Mouse (Mus musculus) embryonic facial prominence, embryonic 14.5 days (tissue): ENCODE measurements around the gene Tanc2. TPM values are rescaled to one million over a fixed set of nuclear protein-coding genes. Genes with fewer than 3 reads are reported as not detected.

Experiments used
- ATAC-seq: fragments of 200-750 bp; cut with Nextera tagmentation; 2 replicates; pipeline ENCODE4 v1.8.0; 2017; ENCODE audit warnings: low read depth, moderate number of reproducible peaks, moderate TSS enrichment
- DNase-seq: peaks from one replicate; pipeline ENCODE4 v3.0.0-alpha.2; 2015; ENCODE audit warnings: low spot score
- H3K27ac ChIP-seq: fragments of 300-500 bp; sonication (generic); replicated peaks from 2 replicates; pipeline ENCODE4 v1.5.1; 2014; ENCODE audit warnings: low read depth, mild to moderate bottlenecking, low read length, moderate library complexity
- H3K27me3 ChIP-seq: fragments of 300-500 bp; sonication (generic); replicated peaks from 2 replicates; pipeline ENCODE4 v1.6.1; 2014; ENCODE audit warnings: low read length; ENCODE audit not compliant: control insufficient read depth, insufficient read depth
- H3K36me3 ChIP-seq: fragments of 300-500 bp; sonication (generic); 2 replicates; pipeline ENCODE4 v1.6.1; 2014; ENCODE audit warnings: low read length, mixed read lengths; ENCODE audit not compliant: control insufficient read depth, insufficient read depth
- H3K4me1 ChIP-seq: fragments of 300-500 bp; sonication (generic); 2 replicates; pipeline ENCODE4 v1.6.1; 2014; ENCODE audit warnings: antibody characterized with exemption, low read length; ENCODE audit not compliant: control insufficient read depth, insufficient read depth
- H3K4me2 ChIP-seq: fragments of 300-500 bp; sonication (generic); 2 replicates; pipeline ENCODE4 v1.6.1; 2014; ENCODE audit warnings: low read depth, mild to moderate bottlenecking, low read length, moderate library complexity, mixed read lengths
- H3K4me3 ChIP-seq: fragments of 300-500 bp; sonication (generic); 2 replicates; pipeline ENCODE4 v1.5.1; 2014; ENCODE audit warnings: low read depth, mild to moderate bottlenecking, low read length
- H3K9ac ChIP-seq: fragments of 300-500 bp; sonication (generic); 2 replicates; pipeline ENCODE4 v1.6.1; 2014; ENCODE audit warnings: low read depth, mild to moderate bottlenecking, low read length, moderate library complexity, mixed read lengths
- H3K9me3 ChIP-seq: fragments of 300-500 bp; sonication (generic); 2 replicates; pipeline ENCODE4 v1.6.1; 2016; ENCODE audit warnings: low read length; ENCODE audit not compliant: control insufficient read depth
- WGBS: fragments of 180-500 bp; shearing (Covaris S2); extraction: QIAGEN DNeasy Blood & Tissue Kit; methylation state at CpG from one replicate; pipeline ENCODE4 v1.1.7; 2014; 5-methylcytosine and 5-hydroxymethylcytosine counted together
- polyA plus RNA-seq: library from polyadenylated mRNA; unstranded; fragments of >200 nt; fragmentation: Nextera tagmentation; extraction: Ambion mirVana; gene quantifications from 2 replicates; pipeline ENCODE4 v1.2.1, GENCODE M21; 2014

The Tanc2 gene
- polyA plus RNA-seq, 1 experiment from 2014 or later = 13.7 TPM

DNA sequence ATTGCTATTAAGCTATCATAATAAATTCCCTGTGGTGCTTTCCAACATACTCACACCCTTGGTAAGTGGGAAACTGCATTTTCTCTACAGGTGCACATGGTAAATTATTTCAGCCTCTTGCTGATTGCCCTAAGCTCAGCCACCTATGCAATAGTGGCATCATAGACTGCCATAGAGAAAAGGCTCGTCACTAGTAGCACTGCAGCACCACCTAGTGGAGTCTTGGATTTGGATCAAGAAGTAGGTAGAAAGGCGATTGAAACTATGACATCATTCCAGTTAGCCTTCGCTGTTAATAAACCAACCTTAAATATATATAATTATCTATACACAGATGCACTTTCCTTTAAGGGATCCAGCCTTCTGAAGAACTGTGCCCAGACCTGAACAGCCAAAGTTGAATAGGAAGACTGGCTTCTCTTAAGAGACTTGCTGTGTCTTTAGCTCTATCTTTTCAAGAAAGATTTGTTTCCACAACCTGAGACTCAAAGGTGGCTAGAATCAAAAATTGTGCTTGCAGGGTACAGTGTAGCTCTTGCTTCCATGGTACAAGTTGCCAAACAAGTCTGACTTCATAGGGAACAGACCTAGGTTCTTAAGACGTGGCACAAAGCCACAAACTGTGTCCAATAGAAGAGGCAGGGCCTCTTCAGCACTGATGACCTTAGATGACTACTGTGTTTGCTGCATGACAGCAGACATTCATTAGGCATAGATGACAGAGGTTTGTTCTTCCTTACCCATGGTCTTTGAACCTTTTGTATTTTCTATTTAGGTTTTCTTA lies 322.0 kb downstream of the Tanc2 start:
- H3K4me3 ChIP-seq = no peak overlapping the region
- 32% methylated on average over 4 of the region's 4 CpGs for WGBS
- DNase-seq (peak; percentile 91), ATAC-seq (peak; percentile 57)
- no peak overlapping the region for H3K4me2 ChIP-seq
- no peak overlapping the region for H3K9ac ChIP-seq
- no peaks in the 10 kb centered on the region for H3K4me1 ChIP-seq
- no peaks in the 10 kb centered on the region for H3K27me3 ChIP-seq
- no peaks in the 10 kb centered on the region for H3K9me3 ChIP-seq
- H3K36me3 ChIP-seq = peaks cover 31% of the 10 kb centered on the region; the same call in 1 of the 2 replicates
- no peak overlapping the region for H3K27ac ChIP-seq

DNA sequence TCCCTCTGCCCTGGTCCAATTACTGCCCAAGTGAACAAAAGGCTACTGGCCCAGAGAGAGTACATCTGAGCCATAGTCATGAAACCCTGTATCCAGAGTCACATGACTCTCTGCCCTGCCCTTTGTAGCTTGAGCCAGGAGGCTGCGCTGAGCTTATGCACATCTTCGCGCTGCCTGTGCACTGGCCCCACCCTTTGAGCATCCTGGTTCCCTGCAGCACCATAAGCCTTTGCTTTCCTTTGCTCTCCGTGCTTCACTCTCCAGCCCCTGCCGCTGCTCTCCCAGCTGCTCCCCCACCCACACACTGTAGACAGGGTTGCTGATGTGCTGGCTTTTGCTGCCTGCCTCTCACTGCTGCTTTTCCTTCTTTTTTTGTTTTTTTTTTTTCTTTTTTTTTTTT lies 323.8 kb downstream of the Tanc2 start:
- Histone ChIP-seq H3K4me1 (no peaks in the 10 kb centered on the region), H3K9me3 (no peaks in the 10 kb centered on the region), H3K4me3 (no peak overlapping the region), H3K36me3 (peaks cover 36% of the 10 kb centered on the region; the same call in 1 of the 2 replicates), H3K9ac (no peak overlapping the region), H3K27me3 (no peaks in the 10 kb centered on the region), H3K4me2 (no peak overlapping the region), H3K27ac (no peak overlapping the region)
- no peak for ATAC-seq
- no peak for DNase-seq
- 66% methylated on average over 5 of the region's 5 CpGs for WGBS

GRCm38 (mm10) chr11:105920098-105920785 lies 330.5 kb downstream of the Tanc2 start:
- Histone ChIP-seq H3K4me1 (no peaks in the 10 kb centered on the region), H3K36me3 (peaks cover 62% of the 10 kb centered on the region), H3K27me3 (no peaks in the 10 kb centered on the region), H3K4me3 (no peak overlapping the region), H3K9me3 (no peaks in the 10 kb centered on the region), H3K27ac (no peak overlapping the region), H3K9ac (no peak overlapping the region), H3K4me2 (no peak overlapping the region)
- ATAC-seq (no peak), DNase-seq (no peak)
- WGBS = 82% methylated on average over 3 of the region's 3 CpGs

DNA sequence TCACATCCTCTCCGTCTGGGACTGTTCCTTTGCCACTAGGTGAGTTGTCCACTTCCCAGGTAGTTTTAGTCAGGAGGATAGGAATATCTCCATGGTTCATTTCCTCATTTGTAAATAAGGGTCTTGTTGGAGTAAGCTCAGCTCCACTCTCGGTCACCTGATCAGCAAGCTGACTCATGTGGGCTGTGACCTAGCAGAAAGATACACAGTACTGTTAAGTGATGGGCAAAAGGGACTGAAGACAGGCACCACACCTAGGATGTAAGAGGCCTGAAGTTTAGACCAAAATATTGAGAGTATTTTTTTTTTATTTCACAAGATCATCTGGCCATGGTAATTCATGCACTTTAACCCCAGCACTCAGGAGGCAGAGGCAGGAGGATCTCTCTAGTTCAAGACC lies 331.1 kb downstream of the Tanc2 start:
- no peaks in the 10 kb centered on the region for H3K4me1 ChIP-seq
- H3K36me3 ChIP-seq = peaks cover 62% of the 10 kb centered on the region
- no peaks in the 10 kb centered on the region for H3K9me3 ChIP-seq
- H3K27me3 ChIP-seq = no peaks in the 10 kb centered on the region
- no peak overlapping the region for H3K4me2 ChIP-seq
- WGBS = 90% methylated on average over 2 of the region's 2 CpGs
- no peak for DNase-seq
- H3K4me3 ChIP-seq = no peak overlapping the region
- no peak overlapping the region for H3K9ac ChIP-seq
- no peak for ATAC-seq
- H3K27ac ChIP-seq = no peak overlapping the region

DNA sequence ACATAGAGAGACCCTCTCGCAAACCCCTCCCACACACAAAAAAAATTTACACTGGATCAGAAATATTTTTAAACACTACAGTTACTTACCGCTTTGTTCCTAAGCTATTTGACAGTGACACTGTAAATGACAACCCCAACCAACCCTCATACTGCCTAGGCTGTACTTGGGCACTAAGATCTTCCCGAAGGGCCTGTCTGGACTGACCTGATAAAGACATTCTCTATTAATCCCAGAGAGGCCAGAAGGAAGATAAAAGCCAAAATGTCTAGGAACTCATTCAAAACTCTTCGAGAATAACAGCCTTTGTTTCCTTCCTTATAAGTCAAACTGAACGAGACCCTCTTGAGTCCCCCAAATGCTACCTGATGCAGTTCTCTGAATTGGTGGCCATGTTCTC lies 331.5 kb downstream of the Tanc2 start:
- H3K4me3 ChIP-seq = no peak overlapping the region
- peaks cover 62% of the 10 kb centered on the region for H3K36me3 ChIP-seq
- no peaks in the 10 kb centered on the region for H3K27me3 ChIP-seq
- H3K9ac ChIP-seq = no peak overlapping the region
- no peak for ATAC-seq
- H3K9me3 ChIP-seq = no peaks in the 10 kb centered on the region
- no peak overlapping the region for H3K4me2 ChIP-seq
- H3K27ac ChIP-seq = no peak overlapping the region
- no peaks in the 10 kb centered on the region for H3K4me1 ChIP-seq
- WGBS = 91% methylated on average over 5 of the region's 5 CpGs
- no peak for DNase-seq

DNA sequence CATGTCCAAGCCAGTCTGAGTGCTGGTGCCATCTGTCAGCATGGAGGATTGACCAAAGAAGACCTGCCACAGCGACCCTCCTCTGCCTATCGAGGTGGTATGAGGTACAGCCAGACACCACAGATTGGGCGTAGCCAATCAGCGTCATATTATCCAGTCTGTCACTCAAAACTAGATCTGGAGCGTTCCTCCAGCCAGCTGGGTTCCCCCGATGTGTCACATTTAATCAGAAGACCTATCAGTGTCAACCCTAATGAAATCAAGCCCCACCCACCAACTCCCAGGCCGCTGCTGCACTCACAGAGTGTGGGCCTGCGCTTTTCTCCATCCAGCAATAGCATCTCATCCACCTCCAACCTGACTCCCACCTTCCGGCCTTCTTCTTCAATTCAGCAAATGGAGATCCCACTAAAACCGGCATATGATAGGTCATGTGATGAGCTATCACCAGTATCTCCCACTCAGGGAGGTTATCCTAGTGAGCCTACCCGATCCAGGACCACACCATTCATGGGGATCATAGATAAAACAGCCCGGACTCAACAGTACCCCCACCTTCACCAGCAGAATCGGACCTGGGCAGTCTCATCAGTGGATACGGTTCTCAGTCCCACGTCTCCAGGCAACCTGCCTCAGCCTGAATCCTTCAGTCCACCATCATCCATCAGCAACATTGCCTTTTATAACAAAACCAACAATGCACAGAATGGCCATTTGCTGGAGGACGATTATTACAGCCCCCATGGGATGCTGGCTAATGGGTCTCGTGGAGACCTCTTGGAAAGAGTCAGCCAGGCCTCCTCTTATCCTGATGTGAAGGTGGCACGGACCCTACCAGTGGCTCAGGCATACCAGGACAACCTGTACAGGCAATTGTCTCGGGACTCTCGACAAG lies 333.2 kb downstream of the Tanc2 start:
- Histone ChIP-seq H3K27me3 (no peaks in the 10 kb centered on the region), H3K36me3 (peaks cover 52% of the 10 kb centered on the region), H3K4me3 (no peak overlapping the region), H3K4me2 (no peak overlapping the region), H3K9ac (no peak overlapping the region), H3K9me3 (no peaks in the 10 kb centered on the region), H3K27ac (no peak overlapping the region), H3K4me1 (no peaks in the 10 kb centered on the region)
- no peak for ATAC-seq
- no peak for DNase-seq
- 84% methylated on average over 20 of the region's 20 CpGs for WGBS

- ATAC-seq = peak; percentile 84
Observed at GRCm38 (mm10) chr11:105927065-105928030, 337.6 kb downstream of the Tanc2 start.

More at GRCm38 (mm10) chr11:105927065-105928030, 337.6 kb downstream of the Tanc2 start:
- no peaks in the 10 kb centered on the region for H3K9me3 ChIP-seq
- peaks cover 21% of the 10 kb centered on the region for H3K36me3 ChIP-seq
- 55% methylated on average over 14 of the region's 14 CpGs for WGBS
- H3K9ac ChIP-seq = no peak overlapping the region
- H3K27ac ChIP-seq = no peak overlapping the region
- peak; percentile 87 for DNase-seq
- H3K4me1 ChIP-seq = no peaks in the 10 kb centered on the region
- no peaks in the 10 kb centered on the region for H3K27me3 ChIP-seq
- H3K4me3 ChIP-seq = no peak overlapping the region
- H3K4me2 ChIP-seq = no peak overlapping the region
